Mouse (Mus musculus): ENCODE data around the gene Map4k3.

Map4k3 gene

DNA sequence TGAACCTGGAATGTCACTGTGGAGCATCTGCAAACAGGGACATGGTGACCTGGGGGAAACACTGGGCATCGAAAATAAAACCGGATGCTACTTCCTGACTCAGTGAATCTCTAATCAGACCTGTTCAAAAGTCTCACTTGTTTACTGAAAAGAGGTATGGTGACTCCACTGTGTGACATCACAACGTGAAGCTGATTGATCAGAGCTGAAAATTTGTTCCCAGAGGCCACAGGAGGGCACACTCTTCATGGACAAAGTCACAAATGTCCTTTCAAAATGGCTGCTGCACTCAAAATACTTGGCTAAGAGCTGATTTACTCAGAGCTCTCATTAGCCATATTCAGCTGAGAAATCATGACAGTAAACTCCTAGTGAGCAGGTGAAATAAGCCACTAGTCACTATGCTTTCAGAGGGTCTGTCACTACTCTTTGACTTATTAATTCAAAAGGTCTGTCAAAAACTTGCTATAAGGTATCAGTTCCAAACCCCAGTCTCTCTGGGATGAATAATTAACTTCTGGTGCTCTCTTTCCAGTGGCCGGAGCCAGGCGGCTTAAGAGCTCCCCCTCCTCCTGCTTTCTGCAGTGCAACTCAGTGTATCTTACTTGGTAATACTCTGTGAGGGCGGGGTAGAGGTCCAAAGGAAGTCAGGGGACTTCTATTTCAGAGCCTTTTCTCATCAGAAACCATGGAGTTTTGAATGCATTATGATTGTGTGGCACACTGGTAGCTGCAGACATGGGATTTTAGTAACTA lies 44.3 kb downstream of the Map4k3 start:
- DNase-seq (ENCODE audit: low spot score) = no peak

GRCm38 (mm10) chr17:80683041-80683440 lies 45.2 kb downstream of the Map4k3 start:
- DNase-seq (ENCODE audit: low spot score) = no peak

GRCm38 (mm10) chr17:80678190-80678589 lies 50.1 kb downstream of the Map4k3 start:
- no peak for DNase-seq (ENCODE audit: low spot score)

GRCm38 (mm10) chr17:80676859-80677535 lies 51.3 kb downstream of the Map4k3 start:
- DNase-seq (ENCODE audit: low spot score) = no peak

DNA sequence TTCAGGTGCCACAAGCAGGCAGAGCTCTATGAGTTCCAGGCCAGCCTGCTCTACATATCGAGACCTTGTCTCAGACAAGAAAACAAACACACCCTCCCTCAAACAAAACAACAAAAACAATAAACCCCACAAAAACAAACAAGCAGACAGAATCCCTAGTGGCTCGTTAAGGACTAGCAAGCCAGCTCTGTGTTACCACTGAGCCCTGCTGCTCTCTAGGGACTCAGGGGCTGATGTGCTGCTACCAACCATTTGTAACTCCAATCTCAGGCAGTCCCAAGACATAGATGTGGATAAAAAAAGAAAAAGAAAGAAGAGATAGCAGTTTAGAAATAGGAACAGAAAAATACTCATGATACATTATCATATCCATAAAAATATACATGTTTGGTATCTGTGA lies 52.1 kb downstream of the Map4k3 start:
- DNase-seq (ENCODE audit: low spot score) = no peak

GRCm38 (mm10) chr17:80670395-80670794 lies 57.9 kb downstream of the Map4k3 start:
- DNase-seq (ENCODE audit: low spot score) = no peak

- DNase-seq (ENCODE audit: low spot score) = no peak
These were observed 64.7 kb downstream of the Map4k3 start for GRCm38 (mm10) chr17:80663623-80664022.

GRCm38 (mm10) chr17:80662836-80663620 lies 65.3 kb downstream of the Map4k3 start:
- no peak for DNase-seq (ENCODE audit: low spot score)

GRCm38 (mm10) chr17:80661896-80662295 lies 66.4 kb downstream of the Map4k3 start:
- no peak for DNase-seq (ENCODE audit: low spot score)

- no peak for DNase-seq (ENCODE audit: low spot score)
These were observed 67.4 kb downstream of the Map4k3 start for GRCm38 (mm10) chr17:80660707-80661380.

GRCm38 (mm10) chr17:80660234-80660633 lies 68.1 kb downstream of the Map4k3 start:
- DNase-seq (ENCODE audit: low spot score) = no peak

- no peak for DNase-seq (ENCODE audit: low spot score)
These were observed 68.5 kb downstream of the Map4k3 start for GRCm38 (mm10) chr17:80659821-80660220.

- DNase-seq (ENCODE audit: low spot score) = no peak
These were observed 74.0 kb downstream of the Map4k3 start for GRCm38 (mm10) chr17:80654323-80654722.

- DNase-seq (ENCODE audit: low spot score) = no peak
These were observed 75.5 kb downstream of the Map4k3 start for GRCm38 (mm10) chr17:80652740-80653139.

DNA sequence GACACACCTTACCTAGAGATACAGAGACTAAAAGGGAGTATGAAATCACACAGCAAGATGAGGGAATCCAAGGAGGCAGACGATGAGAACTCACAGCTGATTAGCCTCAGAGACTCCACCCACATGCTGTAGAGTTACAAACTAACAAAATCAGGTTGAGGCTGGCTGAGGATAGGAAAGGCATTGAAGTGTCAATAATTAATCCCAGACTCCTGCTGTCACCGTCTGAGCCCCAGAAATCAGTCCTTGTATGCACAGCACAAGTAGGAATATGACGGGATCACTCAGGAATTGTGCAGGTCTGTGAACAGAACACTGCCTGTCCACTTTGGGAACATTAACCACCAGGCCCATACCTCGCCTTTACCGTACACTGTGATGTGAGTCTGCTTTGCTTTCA lies 81.4 kb downstream of the Map4k3 start:
- no peak for DNase-seq (ENCODE audit: low spot score)

DNA sequence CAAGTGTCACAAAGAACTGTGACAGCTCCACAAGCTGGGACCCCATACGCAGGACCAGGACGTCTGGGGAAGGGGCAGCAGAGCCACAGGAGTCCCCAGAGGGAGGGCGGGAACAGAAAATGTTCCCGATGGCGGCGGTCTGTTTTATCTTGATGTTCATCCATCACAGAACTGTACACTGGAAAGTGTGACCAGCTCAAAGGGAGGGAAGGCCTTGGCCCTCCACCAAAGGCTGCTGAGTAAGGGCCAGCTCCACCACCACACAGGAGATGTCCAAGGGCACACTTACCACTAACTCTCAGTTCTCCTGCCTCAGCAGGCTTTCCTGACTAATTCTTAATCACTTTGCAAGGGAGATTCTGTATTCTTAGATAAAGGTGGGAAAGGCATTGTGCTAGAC lies 82.2 kb downstream of the Map4k3 start:
- no peak for DNase-seq (ENCODE audit: low spot score)

GRCm38 (mm10) chr17:80645694-80646034 lies 82.6 kb downstream of the Map4k3 start:
- no peak for DNase-seq (ENCODE audit: low spot score)

- DNase-seq (ENCODE audit: low spot score) = no peak
These were observed 83.1 kb downstream of the Map4k3 start for GRCm38 (mm10) chr17:80644983-80645693.

DNA sequence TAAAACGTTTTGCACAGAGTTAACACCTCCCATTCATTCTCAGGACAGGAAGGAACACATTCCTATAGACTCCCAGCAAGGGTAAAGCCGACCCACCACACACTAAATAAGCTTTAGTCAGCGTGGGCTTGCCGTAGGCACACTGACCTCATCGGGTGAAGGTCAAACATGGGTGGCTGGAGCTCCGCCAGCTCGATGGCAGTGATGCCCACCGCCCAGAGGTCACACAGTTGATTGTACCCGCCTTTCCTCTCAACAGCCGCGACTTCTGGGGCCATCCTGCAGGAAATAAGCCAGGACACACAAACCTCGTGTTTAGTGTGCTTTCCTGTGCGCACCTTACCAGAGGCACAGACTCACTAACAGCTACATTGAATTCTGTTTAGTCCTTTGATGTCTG lies 83.7 kb downstream of the Map4k3 start:
- DNase-seq (ENCODE audit: low spot score) = no peak

- no peak for DNase-seq (ENCODE audit: low spot score)
These were observed 90.2 kb downstream of the Map4k3 start for GRCm38 (mm10) chr17:80638121-80638520.

GRCm38 (mm10) chr17:80635794-80636193 lies 92.5 kb downstream of the Map4k3 start:
- DNase-seq (ENCODE audit: low spot score) = no peak

DNA sequence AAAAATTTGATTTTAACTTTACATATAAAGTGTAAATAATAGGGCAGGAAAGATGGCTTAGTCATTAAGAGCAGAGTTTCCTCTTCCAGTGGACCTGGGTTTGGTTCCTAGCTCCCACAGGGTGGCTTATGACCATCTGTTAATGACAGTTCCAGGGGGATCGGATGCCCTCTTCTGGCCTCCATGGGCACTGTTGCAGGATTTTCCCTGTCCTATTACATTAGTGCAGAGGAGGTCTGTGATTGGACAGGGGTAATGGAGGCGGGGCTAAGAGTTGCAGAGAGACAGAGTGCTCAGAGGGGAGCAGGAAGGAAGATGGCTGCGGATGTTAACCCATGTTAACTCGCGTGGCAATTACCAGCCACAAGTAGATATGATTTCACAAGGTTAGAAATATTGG lies 95.4 kb downstream of the Map4k3 start:
- DNase-seq (ENCODE audit: low spot score) = no peak
